ENCODE assay signal across 34 mouse cellular contexts in the genomic region with DNA sequence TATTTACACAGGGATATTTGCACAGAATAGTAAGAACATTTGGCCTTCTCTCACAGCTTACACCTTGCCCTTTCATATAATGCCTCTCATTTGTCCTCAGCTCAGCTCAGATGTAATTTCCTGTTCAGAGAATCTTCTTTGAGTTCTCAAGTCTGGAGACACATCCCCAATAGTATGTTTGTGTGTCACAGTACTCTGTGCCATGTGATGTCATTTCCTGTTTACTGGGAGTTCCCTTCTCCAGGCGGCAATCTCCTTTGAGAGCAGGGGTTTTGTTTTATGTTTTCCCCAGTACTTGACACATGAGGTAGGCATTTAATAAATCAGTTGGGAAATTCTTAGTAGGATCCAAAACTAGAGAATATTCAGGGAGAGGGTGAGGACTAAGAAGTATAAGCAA. TPM values are rescaled to one million over a fixed set of nuclear protein-coding genes. Genes with fewer than 3 reads are reported as not detected.
A peak's percentile ranks its signal among the peaks of the same experiment; 100 is the strongest.
DNase-seq lines count a peak whose midpoint lies in the region; ATAC-seq and TF ChIP-seq lines count a peak whose summit lies in the region.
"Had no signal": no experiment of that assay in that cellular context is flagged by ENCODE, and none has a peak within 500 bp of the region (broad histone marks: within the 10 kb centered on the region; RNA-seq: fewer than 3 reads in every experiment).

No protein-coding gene starts in this region.

- H3K27me3 ChIP-seq in kidney, embryonic 14.5 days (ENCODE audit: control insufficient read depth, insufficient read depth, low read length): no peaks in the 10 kb centered on the region
- H3K27me3 ChIP-seq in stomach, embryonic 14.5 days (ENCODE audit: control insufficient read depth, insufficient read depth, low read length): no peaks in the 10 kb centered on the region
- H3K27me3 ChIP-seq in stomach, postnatal 0 days (ENCODE audit: control insufficient read depth, insufficient read depth, low read length): no peaks in the 10 kb centered on the region
- H3K27me3 ChIP-seq in lung, postnatal 0 days (replicated peaks; ENCODE audit: insufficient read depth, low read length): no peaks in the 10 kb centered on the region
- H3K27me3 ChIP-seq: embryonic facial prominence, embryonic 15.5 days; forebrain, embryonic 12.5 days; limb, embryonic 12.5 days; liver, embryonic 12.5 days had no signal

- no peak for ATAC-seq in kidney, embryonic 14.5 days (ENCODE audit: low FRiP score, low TSS enrichment)
- ATAC-seq in stomach, embryonic 14.5 days (ENCODE audit: insufficient number of reproducible peaks, insufficient read depth, low FRiP score, low read depth): no peak
- no peak for ATAC-seq in stomach, postnatal 0 days (ENCODE audit: low FRiP score, low TSS enrichment)
- ATAC-seq in lung, postnatal 0 days: peak; percentile 75
- ATAC-seq in cerebellum, adult (ENCODE audit: insufficient number of reproducible peaks, low FRiP score, low TSS enrichment): no peak
- no peak for ATAC-seq in megakaryocyte-erythroid progenitor cell, adult 5-6 weeks (replicated peaks; ENCODE audit: low FRiP score, low TSS enrichment, poor library complexity, severe bottlenecking)
- ATAC-seq: CD4-positive, CD25-positive, alpha-beta regulatory T cell, adult 4 months; forebrain, postnatal 0 days; intestine, postnatal 0 days; liver, embryonic 12.5 days; liver, postnatal 0 days; midbrain, embryonic 16.5 days had no signal

- 70% methylated on average over 1 of the region's 1 CpGs for WGBS in kidney, embryonic 14.5 days
- WGBS in stomach, embryonic 14.5 days: 46% methylated on average over 1 of the region's 1 CpGs
- 47% methylated on average over 1 of the region's 1 CpGs for WGBS in stomach, postnatal 0 days
- WGBS in lung, postnatal 0 days: 30% methylated on average over 1 of the region's 1 CpGs

- no peak overlapping the region for H3K9ac ChIP-seq in kidney, embryonic 14.5 days (ENCODE audit: low read depth, low read length)
- H3K9ac ChIP-seq in stomach, embryonic 14.5 days (replicated peaks; ENCODE audit: low read depth, low read length): no peak overlapping the region
- H3K9ac ChIP-seq in stomach, postnatal 0 days (ENCODE audit: low read length): no peak overlapping the region
- no peak overlapping the region for H3K9ac ChIP-seq in lung, postnatal 0 days (replicated peaks; ENCODE audit: low read depth)
- H3K9ac ChIP-seq: embryonic facial prominence, embryonic 15.5 days; forebrain, embryonic 12.5 days; forebrain, postnatal 0 days; hindbrain, embryonic 14.5 days; limb, embryonic 12.5 days; liver, embryonic 12.5 days; liver, postnatal 0 days had no signal

- TF ChIP-seq CTCF in stomach, postnatal 0 days (IDR thresholded peaks at IDR 0.05; ENCODE audit: low read depth): no peak
- TF ChIP-seq CTCF in lung, postnatal 0 days (IDR thresholded peaks at IDR 0.05): no peak

- H3K27ac ChIP-seq in kidney, embryonic 14.5 days (ENCODE audit: low read depth, low read length): no peak overlapping the region
- 0 out of 2 replicates have a peak overlapping the region, but pooled peaks have one; percentile 21 for H3K27ac ChIP-seq in stomach, embryonic 14.5 days (ENCODE audit: low read length)
- no peak overlapping the region for H3K27ac ChIP-seq in stomach, postnatal 0 days (replicated peaks)
- no peak overlapping the region for H3K27ac ChIP-seq in lung, postnatal 0 days (ENCODE audit: low read length)
- H3K27ac ChIP-seq: embryonic facial prominence, embryonic 10.5 days; embryonic facial prominence, embryonic 15.5 days; forebrain, embryonic 12.5 days; heart, embryonic 10.5 days; hindbrain, embryonic 14.5 days; kidney, postnatal 0 days; left cerebral cortex, adult 2 months; limb, embryonic 12.5 days; liver, embryonic 12.5 days had no signal

- H3K4me3 ChIP-seq in kidney, embryonic 14.5 days (ENCODE audit: low read length): no peak overlapping the region
- H3K4me3 ChIP-seq in stomach, embryonic 14.5 days (ENCODE audit: low read depth, low read length): no peak overlapping the region
- H3K4me3 ChIP-seq in stomach, postnatal 0 days (ENCODE audit: low read depth, low read length): no peak overlapping the region
- no peak overlapping the region for H3K4me3 ChIP-seq in lung, postnatal 0 days (ENCODE audit: low read depth, low read length)
- H3K4me3 ChIP-seq: embryonic facial prominence, embryonic 10.5 days; embryonic facial prominence, embryonic 15.5 days; forebrain, embryonic 12.5 days; heart, embryonic 10.5 days; left cerebral cortex, adult 2 months; limb, embryonic 12.5 days; liver, embryonic 12.5 days had no signal

- H3K9me3 ChIP-seq in kidney, embryonic 14.5 days (ENCODE audit: control insufficient read depth, low read length): no peaks in the 10 kb centered on the region
- H3K9me3 ChIP-seq in stomach, embryonic 14.5 days (ENCODE audit: control insufficient read depth, low read depth, low read length): no peaks in the 10 kb centered on the region
- no peaks in the 10 kb centered on the region for H3K9me3 ChIP-seq in stomach, postnatal 0 days (ENCODE audit: control insufficient read depth, low read length)
- H3K9me3 ChIP-seq in lung, postnatal 0 days (ENCODE audit: low read length): no peaks in the 10 kb centered on the region
- H3K9me3 ChIP-seq: embryonic facial prominence, embryonic 10.5 days; embryonic facial prominence, embryonic 15.5 days; forebrain, embryonic 12.5 days; heart, embryonic 10.5 days; limb, embryonic 12.5 days; liver, embryonic 12.5 days had no signal

- H3K4me1 ChIP-seq in kidney, embryonic 14.5 days (ENCODE audit: control insufficient read depth, insufficient read depth, low read length): no peaks in the 10 kb centered on the region
- no peaks in the 10 kb centered on the region for H3K4me1 ChIP-seq in stomach, embryonic 14.5 days (ENCODE audit: control insufficient read depth, insufficient read depth, low read length)
- H3K4me1 ChIP-seq in stomach, postnatal 0 days (replicated peaks; ENCODE audit: control insufficient read depth, insufficient read depth): no peaks in the 10 kb centered on the region
- no peaks in the 10 kb centered on the region for H3K4me1 ChIP-seq in lung, postnatal 0 days (ENCODE audit: insufficient read depth, low read depth, low read length)
- H3K4me1 ChIP-seq: embryonic facial prominence, embryonic 10.5 days; embryonic facial prominence, embryonic 15.5 days; forebrain, embryonic 12.5 days; heart, embryonic 10.5 days; limb, embryonic 12.5 days; liver, embryonic 12.5 days had no signal

- no peak for TF ChIP-seq EP300 in stomach, postnatal 0 days (optimal IDR thresholded peaks at IDR 0.05)
- TF ChIP-seq EP300 in lung, postnatal 0 days (IDR thresholded peaks at IDR 0.05): 0 out of 2 replicates have a peak, but pooled peaks have one; percentile 33

- peak; percentile 20 for DNase-seq in kidney, adult 9 months
- DNase-seq in stomach, postnatal 0 days (ENCODE audit: low spot score): no peak
- DNase-seq in lung, postnatal 0 days (ENCODE audit: low spot score): peak; percentile 56
- DNase-seq: adrenal gland, adult 2 months; adrenal gland, postnatal 36 days; cerebellum, adult 8-10 months; cerebellum, postnatal 25 days; forebrain, postnatal 0 days; gastrocnemius, postnatal 14 days; heart, postnatal 10 days; liver, postnatal 0 days; right cerebral cortex, postnatal 25 days; thymus, adult 18-20 months; thymus, postnatal 36 days had no signal

- no peak overlapping the region for H3K4me2 ChIP-seq in kidney, embryonic 14.5 days (replicated peaks; ENCODE audit: low read depth, low read length)
- no peak overlapping the region for H3K4me2 ChIP-seq in stomach, embryonic 14.5 days (replicated peaks; ENCODE audit: low read depth, low read length)
- no peak overlapping the region for H3K4me2 ChIP-seq in stomach, postnatal 0 days (replicated peaks; ENCODE audit: low read depth)
- no peak overlapping the region for H3K4me2 ChIP-seq in lung, postnatal 0 days (replicated peaks; ENCODE audit: low read depth, low read length)
- H3K4me2 ChIP-seq: embryonic facial prominence, embryonic 15.5 days; forebrain, embryonic 12.5 days; hindbrain, embryonic 14.5 days; limb, embryonic 12.5 days; liver, embryonic 12.5 days; midbrain, embryonic 11.5 days had no signal

- no peaks in the 10 kb centered on the region for H3K36me3 ChIP-seq in kidney, embryonic 14.5 days (ENCODE audit: control insufficient read depth, insufficient read depth, low read length)
- H3K36me3 ChIP-seq in stomach, embryonic 14.5 days (ENCODE audit: control insufficient read depth, insufficient read depth, low read length): no peaks in the 10 kb centered on the region
- H3K36me3 ChIP-seq in stomach, postnatal 0 days (ENCODE audit: control insufficient read depth, insufficient read depth, low read length): no peaks in the 10 kb centered on the region
- no peaks in the 10 kb centered on the region for H3K36me3 ChIP-seq in lung, postnatal 0 days (ENCODE audit: insufficient read depth, low read length)
- H3K36me3 ChIP-seq: embryonic facial prominence, embryonic 10.5 days; embryonic facial prominence, embryonic 15.5 days; forebrain, embryonic 12.5 days; heart, embryonic 10.5 days; limb, embryonic 12.5 days; liver, embryonic 12.5 days had no signal

RNA-seq across cellular contexts. Expression of a gene that starts 24.4 kb away (rescaled TPM):
- 19.0 and 27.0 TPM in 2 replicates for polyA plus RNA-seq in kidney, embryonic 14.5 days (2014; fragmentation: Nextera tagmentation; extraction: Ambion mirVana)
- polyA plus RNA-seq in stomach, embryonic 14.5 days (2014; fragmentation: Nextera tagmentation; extraction: Ambion mirVana): 30.6 and 34.3 TPM in 2 replicates
- polyA plus RNA-seq in stomach, postnatal 0 days (2015; fragmentation: Nextera tagmentation; extraction: Ambion mirVana): 20.7 and 22.8 TPM in 2 replicates
- 21.1 and 21.2 TPM in 2 replicates for polyA plus RNA-seq in lung, postnatal 0 days (2015; fragmentation: Nextera tagmentation; extraction: Ambion mirVana)
- not detected in 2 replicates for total RNA-seq in megakaryocyte-erythroid progenitor cell, adult 5-6 weeks (2014; fragmentation: Nextera tagmentation)
- not detected in 2 replicates for total RNA-seq in megakaryocyte-erythroid progenitor cell, adult 5-6 weeks (2017)
- total RNA-seq: hematopoietic stem cell, adult 5-6 weeks had no signal

RNA-seq across cellular contexts. Expression of a gene that starts 59.4 kb away (rescaled TPM):
- 3.9 and 4.8 TPM in 2 replicates for polyA plus RNA-seq in kidney, embryonic 14.5 days (2014; fragmentation: Nextera tagmentation; extraction: Ambion mirVana)
- polyA plus RNA-seq in stomach, embryonic 14.5 days (2014; fragmentation: Nextera tagmentation; extraction: Ambion mirVana): 21.7 and 26.4 TPM in 2 replicates
- polyA plus RNA-seq in stomach, postnatal 0 days (2015; fragmentation: Nextera tagmentation; extraction: Ambion mirVana): 12.0 and 12.7 TPM in 2 replicates
- 1.2 and 1.3 TPM in 2 replicates for polyA plus RNA-seq in lung, postnatal 0 days (2015; fragmentation: Nextera tagmentation; extraction: Ambion mirVana)
- not detected in 2 replicates for total RNA-seq in megakaryocyte-erythroid progenitor cell, adult 5-6 weeks (2014; fragmentation: Nextera tagmentation)
- not detected in 2 replicates for total RNA-seq in megakaryocyte-erythroid progenitor cell, adult 5-6 weeks (2017)
- total RNA-seq: gastrocnemius, postnatal 14 days; granulocyte monocyte progenitor cell, adult 5-6 weeks; neutrophil, adult 5-6 weeks had no signal
